Mouse (Mus musculus) A20 (cell line): ENCODE measurements around the gene Ruvbl1.

Experiments
- DNase-seq: peaks from one replicate; pipeline ENCODE4 v3.0.0-alpha.2; 2011; ENCODE audit warnings: low read depth, low spot score

Gene Ruvbl1

GRCm38 (mm10) chr6:88465181-88465920 is at the start of gene Ruvbl1:
Gene Ruvbl1 (plus strand): TSS chr6:88465409.
- peak; percentile 96 for DNase-seq

- DNase-seq, result no peak
These were observed 49.0 kb upstream of the Ruvbl1 start for GRCm38 (mm10) chr6:88416130-88416758.

- peak; percentile 39 for DNase-seq
These were observed 34.0 kb upstream of the Ruvbl1 start for GRCm38 (mm10) chr6:88431202-88431601.

- peak; percentile 80 for DNase-seq
These were observed 29.6 kb upstream of the Ruvbl1 start for GRCm38 (mm10) chr6:88435609-88436008.

GRCm38 (mm10) chr6:88439056-88439455 is 26.2 kb upstream of the Ruvbl1 start:
- DNase-seq, result no peak

- no peak for DNase-seq
These were observed 22.7 kb upstream of the Ruvbl1 start for GRCm38 (mm10) chr6:88442551-88442950.

GRCm38 (mm10) chr6:88443446-88443845 is 21.8 kb upstream of the Ruvbl1 start:
- no peak for DNase-seq

GRCm38 (mm10) chr6:88444076-88444750 is 21.0 kb upstream of the Ruvbl1 start:
- DNase-seq, result no peak

- no peak for DNase-seq
These were observed 19.5 kb upstream of the Ruvbl1 start for GRCm38 (mm10) chr6:88445661-88446060.

GRCm38 (mm10) chr6:88446063-88447002 is 18.9 kb upstream of the Ruvbl1 start, which contains the start of gene Eefsec:
Gene Eefsec (minus strand): TSS chr6:88446539.
- DNase-seq, result peak; percentile 91

- DNase-seq, result no peak
These were observed 17.8 kb upstream of the Ruvbl1 start for GRCm38 (mm10) chr6:88447454-88447853.

- DNase-seq, result no peak
These were observed 10.7 kb upstream of the Ruvbl1 start for GRCm38 (mm10) chr6:88454545-88454944.

- peak; percentile 23 for DNase-seq
These were observed 4.7 kb downstream of the Ruvbl1 start for GRCm38 (mm10) chr6:88469878-88470277.

- no peak for DNase-seq
These were observed 15.2 kb downstream of the Ruvbl1 start for GRCm38 (mm10) chr6:88480421-88480820.

- no peak for DNase-seq
These were observed 17.9 kb downstream of the Ruvbl1 start for GRCm38 (mm10) chr6:88483111-88483510.

GRCm38 (mm10) chr6:88483913-88484312 is 18.7 kb downstream of the Ruvbl1 start:
- no peak for DNase-seq

GRCm38 (mm10) chr6:88485378-88485777 is 20.2 kb downstream of the Ruvbl1 start:
- DNase-seq, result no peak

GRCm38 (mm10) chr6:88486893-88487292 is 21.7 kb downstream of the Ruvbl1 start:
- peak; percentile 47 for DNase-seq

- DNase-seq, result no peak
These were observed 23.8 kb downstream of the Ruvbl1 start for GRCm38 (mm10) chr6:88489026-88489425.

GRCm38 (mm10) chr6:88489834-88490233 is 24.6 kb downstream of the Ruvbl1 start:
- no peak for DNase-seq

GRCm38 (mm10) chr6:88490629-88491354 is 25.6 kb downstream of the Ruvbl1 start:
- DNase-seq, result no peak
